Comparison of ENCODE assay signal across 26 mouse cellular contexts in genomic region chr13:15692465-15692809, GRCm38 (mm10).
"Had no signal": no experiment of that assay in that cellular context is flagged by ENCODE, and none has a peak within 500 bp of the region (broad histone marks: within the 10 kb centered on the region; RNA-seq: fewer than 3 reads in every experiment).

No protein-coding gene starts in this region.

- H3K9me3 ChIP-seq: heart, embryonic 10.5 days; heart, embryonic 12.5 days; hindbrain, embryonic 10.5 days; hindbrain, embryonic 12.5 days; intestine, embryonic 15.5 days; limb, embryonic 13.5 days; limb, embryonic 15.5 days; liver, embryonic 12.5 days had no signal

- H3K4me3 ChIP-seq: heart, embryonic 10.5 days; heart, embryonic 12.5 days; hindbrain, embryonic 10.5 days; hindbrain, embryonic 12.5 days; intestine, embryonic 15.5 days; layer of hippocampus, adult 2 months; limb, embryonic 13.5 days; limb, embryonic 15.5 days; liver, embryonic 12.5 days had no signal

- ATAC-seq: hindbrain, embryonic 16.5 days; inflammation-experienced regulatory T-cells, adult 6 months; intestine, embryonic 15.5 days; intestine, postnatal 0 days; liver, embryonic 12.5 days had no signal

- DNase-seq: gastrocnemius, postnatal 10 days; gastrocnemius, postnatal 25 days; heart, adult 18-20 months; heart, postnatal 10 days; heart, postnatal 4 days; kidney, adult 18-20 months; kidney, adult 8-10 months; kidney, postnatal 10 days; kidney, postnatal 25 days; kidney, postnatal 4 days; left cerebral cortex, postnatal 4 days; lung, adult 18-20 months had no signal

- H3K27me3 ChIP-seq: hindbrain, embryonic 12.5 days; intestine, embryonic 15.5 days; limb, embryonic 13.5 days; limb, embryonic 15.5 days; liver, embryonic 12.5 days had no signal

- H3K4me1 ChIP-seq: heart, embryonic 10.5 days; hindbrain, embryonic 10.5 days; hindbrain, embryonic 12.5 days; intestine, embryonic 15.5 days; limb, embryonic 15.5 days; liver, embryonic 12.5 days had no signal

- H3K27ac ChIP-seq: heart, embryonic 10.5 days; hindbrain, embryonic 10.5 days; hindbrain, embryonic 12.5 days; hindbrain, embryonic 14.5 days; intestine, embryonic 15.5 days; layer of hippocampus, adult 2 months; limb, embryonic 13.5 days; limb, embryonic 15.5 days; liver, embryonic 12.5 days; liver, embryonic 14.5 days had no signal

- H3K4me2 ChIP-seq: heart, embryonic 12.5 days; hindbrain, embryonic 12.5 days; hindbrain, embryonic 14.5 days; intestine, embryonic 15.5 days; limb, embryonic 13.5 days; limb, embryonic 15.5 days; liver, embryonic 12.5 days had no signal

- H3K9ac ChIP-seq: heart, embryonic 12.5 days; hindbrain, embryonic 12.5 days; hindbrain, embryonic 14.5 days; intestine, embryonic 15.5 days; limb, embryonic 13.5 days; limb, embryonic 15.5 days; liver, embryonic 12.5 days; liver, embryonic 14.5 days had no signal

- H3K36me3 ChIP-seq: heart, embryonic 10.5 days; heart, embryonic 12.5 days; hindbrain, embryonic 12.5 days; intestine, embryonic 15.5 days; limb, embryonic 15.5 days; liver, embryonic 12.5 days had no signal
